Mouse (Mus musculus) ES-Bruce4 (cell line): ENCODE measurements around the gene Arl6ip5. TPM values are rescaled to one million over a fixed set of nuclear protein-coding genes. Genes with fewer than 3 reads are reported as not detected.

Experiments used
- H3K27ac ChIP-seq: 2 replicates; pipeline ENCODE4 v1.5.1; 2012; ENCODE audit warnings: low read length, inconsistent platforms; ENCODE audit not compliant: insufficient read depth
- H3K27me3 ChIP-seq: 2 replicates; pipeline ENCODE4 v1.6.1; 2012; ENCODE audit warnings: mild to moderate bottlenecking, low read length, inconsistent platforms; ENCODE audit not compliant: control insufficient read depth, poor library complexity, insufficient read depth, severe bottlenecking
- H3K36me3 ChIP-seq: 2 replicates; pipeline ENCODE4 v1.6.1; 2012; ENCODE audit warnings: inconsistent platforms, mild to moderate bottlenecking, low read length, moderate library complexity; ENCODE audit not compliant: control insufficient read depth, poor library complexity, insufficient read depth, severe bottlenecking
- H3K4me1 ChIP-seq: one replicate; pipeline ENCODE4 v1.8.1; 2011; ENCODE audit warnings: low read length; ENCODE audit not compliant: control insufficient read depth, insufficient read depth
- H3K4me3 ChIP-seq: 2 replicates; pipeline ENCODE4 v1.5.1; 2011; ENCODE audit warnings: low read depth, mild to moderate bottlenecking, low read length
- H3K9ac ChIP-seq: 2 replicates; pipeline ENCODE4 v1.6.1; 2012; ENCODE audit warnings: low read depth, mild to moderate bottlenecking, inconsistent platforms; ENCODE audit not compliant: poor library complexity, severe bottlenecking
- H3K9me3 ChIP-seq: replicated peaks from 2 replicates; pipeline ENCODE4 v1.6.1; 2012; ENCODE audit warnings: mild to moderate bottlenecking, low read length, inconsistent platforms; ENCODE audit not compliant: control insufficient read depth, poor library complexity, insufficient read depth, severe bottlenecking
- CTCF ChIP-seq: IDR thresholded peaks from one replicate; pipeline ENCODE4 v1.8.1; 2011; ENCODE audit warnings: low read depth, low read length
- EP300 ChIP-seq: IDR thresholded peaks from 2 replicates; pipeline ENCODE4 v1.6.1; 2011; ENCODE audit warnings: low read depth, low read length; ENCODE audit not compliant: insufficient read depth
- POLR2A ChIP-seq: IDR thresholded peaks from one replicate; pipeline ENCODE4 v1.8.1; 2011; ENCODE audit warnings: low read length; ENCODE audit not compliant: insufficient read depth
- polyA plus RNA-seq: library from polyadenylated mRNA; stranded (reverse); fragments of >200 nt; gene quantifications from 2 replicates; pipeline ENCODE4 v1.2.4, GENCODE M21; 2011; ENCODE audit warnings: low read depth; ENCODE audit not compliant: missing spikeins, insufficient read depth, insufficient read length

Gene Arl6ip5
- polyA plus RNA-seq, 1 experiment, result 51.2 TPM

- Histone ChIP-seq H3K27me3 (no peaks in the 10 kb centered on the region), H3K9me3 (no peaks in the 10 kb centered on the region)
- no peak for TF ChIP-seq EP300
- TF ChIP-seq CTCF, result no peak
- TF ChIP-seq POLR2A, result no peak
These were observed 61.9 kb downstream of the Arl6ip5 start for GRCm38 (mm10) chr6:97272349-97272748.

DNA sequence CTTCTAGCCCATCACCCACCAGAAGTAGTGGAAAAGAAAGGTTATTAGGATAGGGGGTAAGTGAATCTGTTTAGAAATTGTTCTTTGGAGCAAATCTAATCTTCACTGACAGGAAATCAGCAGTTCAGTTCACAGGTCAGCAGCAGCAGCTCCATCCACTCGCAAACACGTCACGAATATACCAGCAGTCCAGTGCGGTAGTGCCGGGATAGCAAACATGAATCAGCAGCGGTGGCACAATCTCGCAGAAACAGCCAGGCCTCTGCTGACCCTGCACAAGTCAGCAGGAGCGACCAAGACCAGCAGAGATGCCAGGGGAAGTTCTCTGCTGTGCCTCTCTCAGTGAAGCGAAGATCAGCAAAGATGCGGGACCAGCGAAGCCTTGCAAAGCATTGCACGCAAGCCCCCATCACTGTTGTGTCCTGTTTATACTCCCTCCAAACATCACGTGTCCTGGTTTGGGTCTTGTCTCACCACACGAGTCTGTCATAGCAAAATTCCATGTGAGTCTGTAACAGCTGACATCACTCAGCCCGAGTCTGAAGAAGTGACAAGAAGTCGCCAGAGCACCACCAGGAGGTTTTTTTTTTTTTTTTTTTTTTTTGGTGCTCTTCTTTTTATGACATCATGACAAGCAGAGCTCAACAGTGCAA is 62.7 kb downstream of the Arl6ip5 start:
- TF ChIP-seq CTCF, result no peak
- H3K4me1 ChIP-seq, result peaks cover 3% of the 10 kb centered on the region
- H3K27ac ChIP-seq, result no peak overlapping the region
- H3K27me3 ChIP-seq, result no peaks in the 10 kb centered on the region
- H3K4me3 ChIP-seq, result no peak overlapping the region
- no peak overlapping the region for H3K9ac ChIP-seq
- no peaks in the 10 kb centered on the region for H3K36me3 ChIP-seq
- no peaks in the 10 kb centered on the region for H3K9me3 ChIP-seq

More at GRCm38 (mm10) chr6:97272349-97272748, 61.9 kb downstream of the Arl6ip5 start:
- H3K4me1 ChIP-seq, result peaks cover 3% of the 10 kb centered on the region
- H3K9ac ChIP-seq, result no peak overlapping the region
- no peaks in the 10 kb centered on the region for H3K36me3 ChIP-seq
- H3K27ac ChIP-seq, result no peak overlapping the region
- H3K4me3 ChIP-seq, result no peak overlapping the region

- H3K4me3 ChIP-seq, result no peak overlapping the region
- no peaks in the 10 kb centered on the region for H3K36me3 ChIP-seq
- H3K27ac ChIP-seq, result no peak overlapping the region
- no peak overlapping the region for H3K9ac ChIP-seq
- H3K9me3 ChIP-seq, result no peaks in the 10 kb centered on the region
- no peaks in the 10 kb centered on the region for H3K27me3 ChIP-seq
- H3K4me1 ChIP-seq, result peaks cover 3% of the 10 kb centered on the region
- TF ChIP-seq POLR2A (no peak), EP300 (no peak)
These were observed 63.3 kb downstream of the Arl6ip5 start for GRCm38 (mm10) chr6:97273777-97274176.

DNA sequence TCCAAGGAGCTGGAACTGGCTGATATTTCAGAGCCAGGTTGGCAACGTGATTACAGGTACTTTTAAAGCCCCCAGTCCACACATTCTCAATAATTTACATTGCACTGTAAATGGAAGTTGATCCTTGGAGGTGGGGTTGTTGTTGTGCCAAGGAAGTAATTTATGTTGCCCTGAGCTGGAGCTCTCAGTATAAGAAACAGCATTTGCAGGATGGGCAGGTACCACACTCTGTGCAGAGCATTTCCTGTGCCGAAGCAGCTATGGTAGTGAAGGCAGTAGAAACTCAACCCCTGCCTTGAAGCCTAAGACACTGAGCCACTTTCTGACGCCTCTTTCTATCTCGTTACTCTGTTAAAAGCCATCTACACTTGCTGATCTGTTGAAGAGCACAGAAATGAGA is 65.3 kb downstream of the Arl6ip5 start:
- Histone ChIP-seq H3K27ac (no peak overlapping the region), H3K36me3 (no peaks in the 10 kb centered on the region), H3K27me3 (no peaks in the 10 kb centered on the region), H3K4me1 (no peaks in the 10 kb centered on the region), H3K4me3 (no peak overlapping the region), H3K9ac (no peak overlapping the region), H3K9me3 (no peaks in the 10 kb centered on the region)
- no peak for TF ChIP-seq CTCF
- TF ChIP-seq EP300, result no peak
- no peak for TF ChIP-seq POLR2A

- H3K4me1 ChIP-seq, result no peaks in the 10 kb centered on the region
- H3K9ac ChIP-seq, result no peak overlapping the region
- no peaks in the 10 kb centered on the region for H3K36me3 ChIP-seq
- no peak for TF ChIP-seq EP300
- no peak for TF ChIP-seq POLR2A
- TF ChIP-seq CTCF, result no peak
- H3K9me3 ChIP-seq, result no peaks in the 10 kb centered on the region
- no peaks in the 10 kb centered on the region for H3K27me3 ChIP-seq
- no peak overlapping the region for H3K4me3 ChIP-seq
- no peak overlapping the region for H3K27ac ChIP-seq
These were observed 65.9 kb downstream of the Arl6ip5 start for GRCm38 (mm10) chr6:97276366-97276765.

- TF ChIP-seq EP300, result no peak
- TF ChIP-seq CTCF, result no peak
- TF ChIP-seq POLR2A, result no peak
- Histone ChIP-seq H3K27ac (no peak overlapping the region), H3K4me3 (no peak overlapping the region)
These were observed 66.5 kb downstream of the Arl6ip5 start for GRCm38 (mm10) chr6:97276890-97277497.

More at GRCm38 (mm10) chr6:97276890-97277497, 66.5 kb downstream of the Arl6ip5 start:
- H3K4me1 ChIP-seq, result no peaks in the 10 kb centered on the region
- no peaks in the 10 kb centered on the region for H3K9me3 ChIP-seq
- no peaks in the 10 kb centered on the region for H3K27me3 ChIP-seq
- H3K36me3 ChIP-seq, result no peaks in the 10 kb centered on the region
- H3K9ac ChIP-seq, result no peak overlapping the region
